ENCODE assay signal across 8 mouse cellular contexts in genomic region chr2:30967352-30968327, GRCm38 (mm10). TPM values are rescaled to one million over a fixed set of nuclear protein-coding genes. Genes with fewer than 3 reads are reported as not detected.
DNase-seq lines count a peak whose midpoint lies in the region; ATAC-seq and TF ChIP-seq lines count a peak whose summit lies in the region.

Tor1a (minus strand) TSS chr2:30967933.

- peaks cover 20% of the 10 kb centered on the region for H3K36me3 ChIP-seq in hindbrain, postnatal 0 days (ENCODE audit: insufficient read depth, low read length)

- WGBS in hindbrain, postnatal 0 days: 2% methylated on average over 56 of the region's 59 CpGs

- peak; percentile 71 for DNase-seq in WW6 (ENCODE audit: low read depth, low spot score)
- peak; percentile 77 to 91 for DNase-seq in cerebellum, postnatal 4 days (ENCODE audit: low spot score in 2 of 2)
- peak; percentile 93 for DNase-seq in gastrocnemius, adult 2 months
- peak; percentile 95 for DNase-seq in hindbrain, postnatal 0 days (ENCODE audit: low spot score)
- DNase-seq in left cerebral cortex, adult 2 months (ENCODE audit: extremely low spot score in 1 of 2, low spot score in 2 of 2): peak; percentile 89 to 91
- peak; percentile 91 to 93 for DNase-seq in right cerebral cortex, adult 2 months (ENCODE audit: low spot score in 2 of 2)
- peak; percentile 91 for DNase-seq in urinary bladder, postnatal 14 days (ENCODE audit: low spot score)

- ATAC-seq in hindbrain, postnatal 0 days: peak; percentile 96
- ATAC-seq in megakaryocyte, adult 5-6 weeks (ENCODE audit: poor library complexity, severe bottlenecking): peak; percentile 84

- no peaks in the 10 kb centered on the region for H3K27me3 ChIP-seq in hindbrain, postnatal 0 days (ENCODE audit: insufficient read depth, low read length)

- intact Hi-C loops in gastrocnemius, adult 2 months (cut with DNase I): no loop called here
- intact Hi-C loops in left cerebral cortex, adult 2 months (cut with DNase I): no loop called here

- peak within 1 kb of the TSS; percentile 88 for H3K27ac ChIP-seq in gastrocnemius, adult 2 months
- H3K27ac ChIP-seq in hindbrain, postnatal 0 days: peak within 1 kb of the TSS; percentile 79
- peak within 1 kb of the TSS; percentile 81 for H3K27ac ChIP-seq in left cerebral cortex, adult 2 months

- H3K4me1 ChIP-seq in hindbrain, postnatal 0 days (ENCODE audit: insufficient read depth, low read length): peaks cover 12% of the 10 kb centered on the region

- peak within 1 kb of the TSS; percentile 78 for H3K9ac ChIP-seq in hindbrain, postnatal 0 days (replicated peaks; ENCODE audit: low read length)

- peak; percentile 4; the same call in 1 of the 2 replicates for TF ChIP-seq CTCF in gastrocnemius, adult 2 months (IDR thresholded peaks at IDR 0.05)
- TF ChIP-seq CTCF in hindbrain, postnatal 0 days (IDR thresholded peaks at IDR 0.05; ENCODE audit: low read depth): peak; percentile 23; the same call in 1 of the 2 replicates
- peak; percentile 26 for TF ChIP-seq CTCF in left cerebral cortex, adult 2 months (IDR thresholded peaks at IDR 0.05)

- H3K4me3 ChIP-seq in gastrocnemius, adult 2 months: peak within 1 kb of the TSS; percentile 100
- peak within 1 kb of the TSS; percentile 63 for H3K4me3 ChIP-seq in hindbrain, postnatal 0 days (ENCODE audit: low read length)
- H3K4me3 ChIP-seq in left cerebral cortex, adult 2 months: peak within 1 kb of the TSS; percentile 87

- peak within 1 kb of the TSS; percentile 92 for H3K4me2 ChIP-seq in hindbrain, postnatal 0 days (ENCODE audit: low read depth, low read length)

- no peaks in the 10 kb centered on the region for H3K9me3 ChIP-seq in hindbrain, postnatal 0 days (ENCODE audit: low read length)

RNA-seq across cellular contexts. Expression of gene Tor1a, which starts in this region (rescaled TPM):
- total RNA-seq in gastrocnemius, adult 2 months (2021): 1 to 10 TPM; 6.9 to 8.5 TPM
- total RNA-seq in hindbrain, postnatal 0 days (2014; rRNA removed): 62.4 and 64.0 TPM in 2 replicates
- 81.5 and 83.2 TPM in 2 replicates for polyA plus RNA-seq in hindbrain, postnatal 0 days (2015; fragmentation: Nextera tagmentation; extraction: Ambion mirVana)
- total RNA-seq in left cerebral cortex, adult 2 months (2021): 10 to 100 TPM; 38.0 to 43.2 TPM
- 88.1 and 97.1 TPM in 2 replicates for total RNA-seq in megakaryocyte, adult 5-6 weeks (2015)
- total RNA-seq in megakaryocyte, adult 5-6 weeks (2017): 132 and 135 TPM in 2 replicates

Comparison
In these comparisons a context has a peak if more than half of its experiments do, and no peak if none do; other contexts are left out.
1. Peak in every context shown above with its lines: DNase-seq, ATAC-seq, H3K4me3 ChIP-seq and H3K27ac ChIP-seq.